Mouse (Mus musculus): Measurements from ENCODE around the gene Timp4.

DNA sequence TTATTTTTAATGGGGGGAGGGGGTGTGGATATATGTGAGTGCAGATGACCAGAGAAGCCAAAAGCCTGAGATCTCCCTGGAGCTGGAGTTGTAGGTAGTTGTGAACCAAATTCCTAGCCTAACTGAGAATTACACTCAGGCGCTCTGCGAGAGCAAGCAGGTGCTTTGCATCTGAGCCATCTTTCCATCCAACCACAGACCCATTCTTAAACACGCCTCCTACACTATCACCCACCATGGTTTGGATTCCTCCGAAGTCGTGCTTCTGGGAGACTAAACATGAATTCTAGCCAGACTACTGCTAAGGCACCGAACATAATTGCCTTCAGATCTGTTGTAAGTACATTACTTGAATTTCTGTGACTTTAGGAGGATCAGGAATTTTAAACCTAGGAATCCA, 34.4 kb upstream of the Timp4 start:
- no peak for TF ChIP-seq CTCF (IDR thresholded peaks at IDR 0.05; ENCODE audit: extremely low read depth, insufficient read depth, insufficient read length, insufficient replicate concordance)
- no peak for TF ChIP-seq POLR2A (IDR thresholded peaks at IDR 0.05; ENCODE audit: low read depth, low read length)

Measured in spleen, adult 2 months (tissue).